Mouse (Mus musculus): Measurements from ENCODE around the gene Rab15. TPM values are rescaled to one million over a fixed set of nuclear protein-coding genes. Genes with fewer than 3 reads are reported as not detected.
"Not testable (repeated sequence)": the region's sequence is repeated elsewhere in the genome, so short reads cannot be mapped to it uniquely, and the experiment has no call there.

Rab15 gene
- 100 to 1,000 TPM; 111 to 131 TPM for total RNA-seq (2021)
- long read RNA-seq, transcript Rab15-201 (7 exons, 3,158 nt): major isoform, 113 of 145 reads
- long read RNA-seq, partial matches to known transcripts: 2 of 145 reads
- long read RNA-seq, other reads (novel, unspliced or antisense): 28 of 145 reads

DNA sequence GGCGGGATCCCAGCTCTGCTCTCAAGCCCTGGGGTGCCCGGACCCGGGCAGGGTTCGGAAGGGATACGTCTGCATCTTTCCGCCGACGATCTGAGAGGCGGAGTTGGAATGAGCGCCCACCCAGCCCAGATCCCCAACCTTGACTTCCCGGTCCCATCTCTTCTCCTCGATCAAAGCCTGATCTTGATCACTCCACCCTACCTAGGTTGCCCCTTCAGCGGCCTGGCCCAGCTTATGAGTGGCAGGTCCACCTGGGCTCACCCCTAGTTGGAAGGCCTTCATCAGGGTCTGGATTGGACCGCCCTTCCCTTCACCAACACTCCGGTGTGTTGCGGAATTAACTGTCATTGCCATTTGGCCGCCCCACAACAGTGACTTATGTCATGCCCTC is at the start of gene Rab15:
TSS of gene Rab15 (minus strand) at position 258 of the 391 bp plus-strand sequence.
- DNase-seq (ENCODE audit: low spot score in 2 of 2): no peak

DNA sequence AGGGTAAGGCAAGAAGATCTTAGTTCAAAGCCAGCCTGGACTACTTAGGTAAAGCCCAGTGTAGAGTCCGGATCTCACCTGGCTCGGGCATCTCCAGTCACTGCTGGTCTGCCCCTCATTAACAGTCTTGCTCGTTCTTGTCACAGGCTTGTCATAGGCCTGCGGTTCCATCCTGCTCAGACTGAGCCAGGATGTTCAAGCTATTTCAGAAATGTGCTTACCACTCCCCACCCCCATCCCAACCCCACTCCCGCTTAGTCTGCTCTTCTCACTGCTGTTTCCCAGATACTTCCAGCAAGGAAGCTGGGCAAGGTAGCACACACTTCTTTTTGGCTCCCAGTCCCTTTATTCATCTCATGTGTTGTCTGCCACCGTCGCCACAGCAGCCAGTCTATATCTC is 46.9 kb upstream of the Rab15 start:
- no peak for DNase-seq (ENCODE audit: low spot score in 2 of 2)

DNA sequence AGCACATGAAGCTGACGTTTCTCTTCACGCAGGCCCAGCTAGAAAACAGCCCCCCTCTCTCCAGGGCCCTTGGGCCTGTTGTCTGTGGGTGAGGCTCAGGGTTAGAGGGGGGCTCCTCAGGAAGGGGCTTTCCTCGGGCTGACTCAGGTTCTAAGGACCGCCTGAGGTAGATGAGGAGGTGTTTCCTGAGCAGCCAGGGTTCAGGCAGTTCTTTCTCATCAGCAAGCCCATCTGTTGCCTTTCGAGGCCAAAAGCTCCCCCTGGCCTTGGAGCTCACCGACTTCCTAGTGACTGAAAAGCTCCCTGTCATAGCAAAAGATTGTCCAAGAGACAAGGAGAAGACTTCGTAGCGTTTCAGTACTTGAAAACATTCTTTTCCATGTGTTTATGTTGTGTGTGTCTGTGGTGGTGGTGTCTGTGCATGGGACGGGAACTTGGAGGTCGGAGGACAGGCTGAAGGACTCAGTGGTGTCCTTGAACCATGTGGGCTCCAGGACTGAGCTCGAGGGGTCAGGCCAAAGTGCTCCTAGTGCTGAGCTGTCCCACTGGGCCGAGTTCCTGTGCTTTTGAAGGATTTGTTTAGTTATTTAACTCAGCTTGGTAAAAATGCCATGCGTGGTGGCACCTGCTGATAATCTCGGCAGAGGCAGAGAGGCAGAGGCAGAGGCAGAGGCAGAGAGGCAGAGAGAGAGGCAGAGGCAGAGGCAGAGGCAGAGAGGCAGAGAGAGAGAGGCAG is 45.9 kb upstream of the Rab15 start:
- DNase-seq (ENCODE audit: low spot score in 2 of 2): no peak

DNA sequence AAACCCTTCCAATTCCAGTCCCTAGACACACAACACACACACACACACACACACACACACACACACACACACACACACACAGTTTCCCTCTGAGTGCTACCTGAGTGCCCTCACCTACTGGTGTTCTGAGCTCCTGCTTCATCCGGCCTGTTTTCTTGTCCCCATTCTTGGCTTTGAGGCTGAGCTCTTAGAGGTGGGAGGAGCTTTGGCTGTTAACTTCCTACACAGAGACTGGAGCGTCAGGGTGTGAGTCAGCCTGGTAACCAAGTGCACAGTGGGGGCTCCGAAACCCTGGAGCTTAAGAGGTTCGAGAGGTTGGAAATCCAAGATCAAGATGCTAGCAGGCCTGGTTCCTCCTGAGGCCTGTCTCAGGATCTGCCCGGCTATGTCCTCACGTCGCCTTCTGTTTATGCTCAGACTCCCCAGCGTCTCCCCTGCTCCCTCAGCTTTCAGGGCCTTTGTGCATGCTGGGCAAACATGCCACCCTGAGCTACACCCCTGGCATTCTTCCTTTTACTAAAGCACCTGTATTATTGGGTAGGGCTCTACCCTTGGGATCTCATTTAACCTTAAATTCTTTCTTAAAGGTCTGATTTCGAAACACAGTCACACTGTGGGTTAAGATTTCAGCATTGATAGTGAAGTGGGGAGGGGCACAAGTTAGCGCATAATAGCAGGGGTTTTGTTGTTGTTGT is 45.0 kb upstream of the Rab15 start:
- no peak for DNase-seq (ENCODE audit: low spot score in 2 of 2)

- DNase-seq (ENCODE audit: low spot score in 2 of 2): no peak
Observed at GRCm38 (mm10) chr12:76865266-76865665, 42.6 kb upstream of the Rab15 start.

DNA sequence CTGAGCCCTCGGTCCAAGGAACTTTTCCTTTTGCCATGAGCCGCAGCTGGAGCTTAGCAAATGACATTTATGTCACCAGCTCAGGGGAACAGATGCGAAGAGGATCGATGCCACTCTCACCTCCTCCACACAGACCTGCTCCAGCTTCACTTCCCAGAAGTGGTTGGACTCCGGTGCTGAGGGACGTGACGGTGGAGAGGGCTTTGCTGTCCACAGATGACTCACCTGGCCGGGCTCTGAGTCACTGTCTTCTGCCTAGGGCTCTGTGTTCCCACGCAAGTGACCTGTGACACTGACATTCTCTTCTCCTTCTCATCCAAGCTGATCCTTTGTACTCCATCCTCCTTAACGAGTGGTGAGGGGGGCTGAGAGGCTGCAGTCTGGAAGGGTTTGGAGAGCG is 40.9 kb upstream of the Rab15 start:
- no peak for DNase-seq (ENCODE audit: low spot score in 2 of 2)

DNA sequence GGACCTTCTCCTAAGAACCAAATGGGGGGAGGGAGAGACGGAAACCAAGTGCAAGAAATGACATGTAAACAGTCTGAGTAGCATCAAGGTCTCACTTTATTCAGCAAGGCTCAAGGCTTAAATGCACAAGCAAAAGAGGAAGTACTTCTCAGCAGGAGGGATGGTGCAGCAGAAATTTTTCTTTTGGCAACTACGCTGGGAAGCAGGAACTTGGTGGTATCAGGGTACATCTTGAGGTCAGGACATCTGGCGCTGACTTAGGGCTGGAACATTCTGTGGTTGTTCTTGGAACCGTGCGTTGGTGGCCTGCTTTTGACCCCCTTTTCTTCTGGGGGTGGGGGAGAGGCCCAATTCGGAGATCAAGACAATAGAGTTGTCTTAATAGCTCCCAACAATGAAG is 36.1 kb upstream of the Rab15 start:
- DNase-seq (ENCODE audit: low spot score in 2 of 2): not testable (repeated sequence)

DNA sequence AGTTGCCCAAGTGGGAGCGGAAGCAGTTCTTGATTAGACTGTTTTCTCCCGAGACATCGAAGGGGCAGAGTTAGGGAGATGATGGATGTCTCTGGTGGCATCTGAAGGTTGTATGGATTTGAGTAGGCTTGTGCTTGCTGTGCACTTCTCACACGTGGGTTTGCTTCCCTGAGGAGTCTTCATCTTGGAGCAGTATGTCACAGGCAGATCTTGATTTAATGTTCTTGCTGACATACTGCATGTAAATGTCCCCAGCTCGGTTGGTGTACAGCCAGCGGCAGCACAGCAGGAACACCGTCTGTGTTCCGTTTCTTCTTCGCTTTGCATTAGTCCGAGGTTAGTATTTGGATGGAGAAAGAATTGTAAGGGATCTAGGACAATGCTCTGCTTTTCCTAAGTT is 34.4 kb upstream of the Rab15 start:
- DNase-seq (ENCODE audit: low spot score in 2 of 2): no peak

GRCm38 (mm10) chr12:76853378-76854142 is 30.9 kb upstream of the Rab15 start:
- DNase-seq (ENCODE audit: low spot score in 2 of 2): no peak

DNA sequence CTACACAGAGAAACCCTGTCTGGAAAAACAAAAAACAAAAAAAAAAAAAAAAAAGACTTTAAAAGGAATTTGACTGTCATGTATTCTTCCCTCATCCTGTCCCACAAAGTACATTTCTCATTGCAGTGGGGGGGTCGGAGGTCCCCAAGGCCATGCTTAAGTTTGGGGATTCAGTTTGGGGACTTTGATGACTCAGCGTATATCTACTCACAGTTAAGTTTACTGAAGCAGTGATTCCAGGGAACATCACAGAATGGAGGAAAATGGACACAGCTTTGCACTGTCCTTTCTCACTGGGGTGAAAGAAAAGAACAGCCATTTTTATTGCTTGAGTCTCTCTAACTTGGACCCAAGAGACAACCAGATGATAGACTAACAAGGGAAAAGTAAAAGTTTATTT is 29.7 kb upstream of the Rab15 start:
- DNase-seq (ENCODE audit: low spot score in 2 of 2): no peak

DNA sequence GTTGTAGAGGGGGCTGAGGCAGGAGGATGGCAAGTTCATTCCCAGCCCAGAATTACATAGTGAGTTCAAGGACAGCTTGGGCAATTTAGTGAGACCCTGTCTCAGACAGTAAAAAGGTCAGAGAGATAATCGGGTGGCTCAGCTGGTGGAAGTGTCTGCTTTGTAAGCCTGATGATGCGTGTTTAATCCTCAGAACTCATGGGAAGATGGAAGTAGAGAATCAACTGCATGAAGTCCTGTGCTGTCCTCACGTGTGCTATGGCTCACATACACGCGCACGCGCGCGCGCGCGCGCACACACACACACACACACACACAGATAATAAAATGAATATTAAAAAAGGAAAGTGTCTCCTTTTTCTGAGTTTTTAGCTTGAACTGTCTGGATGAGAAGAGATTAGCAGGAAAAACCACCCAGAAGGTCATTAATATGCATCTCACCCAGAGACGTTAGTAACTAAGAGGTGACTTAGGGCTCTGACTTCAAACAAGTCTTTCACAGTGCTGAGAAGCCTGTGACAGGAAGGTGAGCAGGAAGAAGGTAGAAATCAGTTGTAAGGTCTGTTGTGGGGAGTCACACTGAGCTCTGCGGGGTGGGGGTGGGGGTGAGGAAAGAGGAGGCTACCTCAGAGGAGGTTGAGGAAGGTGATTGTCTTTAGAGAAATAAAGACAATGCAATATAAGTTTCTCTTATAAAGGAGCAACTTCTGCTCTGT is 21.8 kb upstream of the Rab15 start:
- no peak for DNase-seq (ENCODE audit: low spot score in 2 of 2)

DNA sequence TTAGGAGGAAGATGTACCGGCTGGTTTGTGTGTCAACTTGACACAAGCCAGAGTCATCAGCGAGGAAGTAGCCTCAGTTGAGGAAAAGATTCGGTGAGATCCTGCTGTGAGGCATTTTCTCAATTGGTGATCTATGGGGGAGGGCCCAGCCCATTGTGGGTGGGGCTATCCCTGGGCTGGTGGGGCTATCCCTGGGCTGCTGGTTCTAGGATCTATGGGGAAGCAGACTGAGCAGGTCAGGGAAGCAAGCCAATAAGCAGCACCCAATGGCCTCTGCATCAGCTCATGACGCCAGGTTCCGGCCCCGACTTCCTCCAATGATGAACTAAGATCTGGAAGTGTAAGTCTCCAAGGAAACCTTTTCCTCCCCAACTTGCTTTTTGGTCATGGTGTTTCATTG is 17.4 kb upstream of the Rab15 start:
- no peak for DNase-seq (ENCODE audit: low spot score in 2 of 2)

DNA sequence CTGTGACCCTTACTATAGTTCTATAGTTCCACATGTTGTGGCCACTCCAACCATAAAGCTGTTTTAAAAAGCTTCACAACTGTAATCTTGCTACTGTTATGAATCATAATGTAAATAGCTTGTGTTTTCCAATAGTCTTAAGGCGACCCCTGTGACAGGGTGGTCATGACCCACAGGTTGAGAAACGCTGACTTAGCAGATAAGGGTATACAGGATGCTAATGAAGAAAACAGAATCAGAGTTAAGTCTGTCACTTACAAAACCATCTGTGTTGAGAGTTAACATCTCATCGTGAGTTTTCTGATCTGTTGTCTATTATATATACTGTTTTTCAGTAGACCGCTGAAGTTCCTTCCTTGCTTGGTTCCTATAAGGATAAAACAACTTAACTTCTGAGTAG is 16.6 kb upstream of the Rab15 start:
- no peak for DNase-seq (ENCODE audit: low spot score in 2 of 2)

GRCm38 (mm10) chr12:76837844-76838650 is 15.3 kb upstream of the Rab15 start:
- no peak for DNase-seq (ENCODE audit: low spot score in 2 of 2)

GRCm38 (mm10) chr12:76837101-76837843 is 14.6 kb upstream of the Rab15 start:
- peak; percentile 96 to 98 for DNase-seq (ENCODE audit: low spot score in 2 of 2)

- no peak for DNase-seq (ENCODE audit: low spot score in 2 of 2)
Observed at GRCm38 (mm10) chr12:76832704-76833103, 10.0 kb upstream of the Rab15 start.

DNA sequence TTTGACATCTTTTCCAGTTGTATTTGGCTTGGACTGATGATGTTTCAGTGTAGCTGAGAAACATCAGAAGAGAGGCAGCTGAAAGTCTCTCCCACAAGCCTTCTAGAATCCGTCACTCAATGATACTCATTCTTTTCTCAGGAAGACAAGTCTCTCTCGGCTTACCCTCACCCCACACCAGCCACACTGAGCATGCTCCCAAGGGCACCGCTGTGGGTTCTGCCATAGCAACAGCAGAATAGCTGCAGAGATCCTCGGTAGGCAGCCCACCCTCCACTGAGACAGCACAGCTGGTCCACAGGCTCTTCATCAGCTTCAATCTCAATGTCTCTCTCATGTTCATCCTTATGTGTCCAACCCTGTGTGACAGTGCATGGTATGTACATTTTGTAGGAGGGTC is 2.6 kb upstream of the Rab15 start:
- DNase-seq (ENCODE audit: low spot score in 2 of 2): no peak

- DNase-seq (ENCODE audit: low spot score in 2 of 2): peak; percentile 47 to 62
Observed at GRCm38 (mm10) chr12:76822002-76822650, 582 bp downstream of the Rab15 start.

GRCm38 (mm10) chr12:76820615-76821014 is 2.1 kb downstream of the Rab15 start:
- no peak for DNase-seq (ENCODE audit: low spot score in 2 of 2)

Data from layer of hippocampus, postnatal 10 days (tissue).